Mouse (Mus musculus) left cerebral cortex, adult 2 months (tissue): ENCODE measurements around the gene Fcrl6. TPM values are rescaled to one million over a fixed set of nuclear protein-coding genes. Genes with fewer than 3 reads are reported as not detected.

ENCODE experiments used
- DNase-seq, 2 experiments: peaks; one replicate each; pipeline ENCODE4 v3.0.0; 2021 to 2022; ENCODE audit warnings: low spot score in 2 of 2, mixed read lengths in 1 of 2; ENCODE audit errors: extremely low spot score in 1 of 2
- H3K27ac ChIP-seq: fragments of 200-600 bp; 2 replicates; pipeline ENCODE4 v1.8.1; 2022
- H3K4me3 ChIP-seq: fragments of 200-600 bp; 2 replicates; pipeline ENCODE4 v1.8.1; 2022
- CTCF ChIP-seq: fragments of 200-600 bp; IDR thresholded peaks from 2 replicates; pipeline ENCODE4 v1.8.1; 2022; ENCODE audit warnings: antibody characterized with exemption, mild to moderate bottlenecking, moderate library complexity
- intact Hi-C: fragments of 180-260 bp; cut with DNase I; formaldehyde crosslinking; loops from one replicate; pipeline ENCODE4 v1.15.1; 2025
- total RNA-seq, 2 experiments: library from RNA; stranded (reverse); gene quantifications; 2 replicates each; pipeline ENCODE4 v1.2.3; 2021

The Fcrl6 gene
- total RNA-seq, 2 experiments from 2014 or later: not detected

GRCm38 (mm10) chr1:172631721-172632120 is 29.4 kb upstream of the Fcrl6 start:
- no peak for DNase-seq
- intact Hi-C loops: loop anchor here (2.0 to 5.0 kb wide), 2 partner anchors 15 to 766 kb away; no protein-coding TSS in a partner anchor
- no peak for TF ChIP-seq CTCF

GRCm38 (mm10) chr1:172629831-172630230 is 27.5 kb upstream of the Fcrl6 start:
- intact Hi-C loops: loop anchor here (5.0 kb wide), 1 partner anchor 767 kb away; no protein-coding TSS in a partner anchor
- DNase-seq: no peak
- Histone ChIP-seq H3K4me3 (no peak overlapping the region), H3K27ac (no peak overlapping the region)
- no peak for TF ChIP-seq CTCF

More at GRCm38 (mm10) chr1:172631721-172632120, 29.4 kb upstream of the Fcrl6 start:
- Histone ChIP-seq H3K27ac (no peak overlapping the region), H3K4me3 (no peak overlapping the region)

GRCm38 (mm10) chr1:172626306-172626705 is 24.0 kb upstream of the Fcrl6 start:
- no peak for DNase-seq
- H3K4me3 ChIP-seq: no peak overlapping the region
- intact Hi-C loops: no loop called here
- H3K27ac ChIP-seq: no peak overlapping the region
- TF ChIP-seq CTCF: no peak

- no peak overlapping the region for H3K27ac ChIP-seq
- no peak overlapping the region for H3K4me3 ChIP-seq
- intact Hi-C loops: no loop called here
- TF ChIP-seq CTCF: no peak
- no peak for DNase-seq
Observed at GRCm38 (mm10) chr1:172624081-172624480, 21.7 kb upstream of the Fcrl6 start.

GRCm38 (mm10) chr1:172623599-172623998 is 21.2 kb upstream of the Fcrl6 start:
- no peak for TF ChIP-seq CTCF
- Histone ChIP-seq H3K4me3 (no peak overlapping the region), H3K27ac (no peak overlapping the region)
- no peak for DNase-seq
- intact Hi-C loops: no loop called here

- peak; percentile 84 for TF ChIP-seq CTCF
- H3K4me3 ChIP-seq: no peak overlapping the region
- intact Hi-C loops: no loop called here
- H3K27ac ChIP-seq: no peak overlapping the region
- DNase-seq: peak; percentile 48 to 70
Observed at GRCm38 (mm10) chr1:172619235-172619634, 16.9 kb upstream of the Fcrl6 start.

- Histone ChIP-seq H3K27ac (no peak overlapping the region), H3K4me3 (no peak overlapping the region)
- intact Hi-C loops: no loop called here
- DNase-seq: no peak
- no peak for TF ChIP-seq CTCF
Observed at GRCm38 (mm10) chr1:172618141-172618540, 15.8 kb upstream of the Fcrl6 start.

- peak overlapping the region; percentile 45; the same call in 1 of the 2 replicates for H3K4me3 ChIP-seq
- H3K27ac ChIP-seq: no peak overlapping the region
- no peak for TF ChIP-seq CTCF
- intact Hi-C loops: loop anchor here (2.0 kb wide), 1 partner anchor 15 kb away; the partner anchor contains the start of gene Dusp23
- no peak for DNase-seq
Observed at GRCm38 (mm10) chr1:172617365-172618076, 15.2 kb upstream of the Fcrl6 start.

- DNase-seq: peak; percentile 32 to 34
- TF ChIP-seq CTCF: no peak
- H3K27ac ChIP-seq: no peak overlapping the region
- intact Hi-C loops: loop anchor here (2.0 kb wide), 1 partner anchor 16 kb away; the partner anchor contains the start of gene Dusp23
- H3K4me3 ChIP-seq: peak overlapping the region; percentile 45
Observed at GRCm38 (mm10) chr1:172616537-172617300, 14.4 kb upstream of the Fcrl6 start.

GRCm38 (mm10) chr1:172615412-172615811 is 13.1 kb upstream of the Fcrl6 start:
- no peak overlapping the region for H3K27ac ChIP-seq
- H3K4me3 ChIP-seq: no peak overlapping the region
- DNase-seq: no peak
- TF ChIP-seq CTCF: no peak
- intact Hi-C loops: no loop called here

- intact Hi-C loops: no loop called here
- TF ChIP-seq CTCF: no peak
Observed at GRCm38 (mm10) chr1:172614654-172615053, 12.3 kb upstream of the Fcrl6 start.

GRCm38 (mm10) chr1:172612745-172613144 is 10.4 kb upstream of the Fcrl6 start:
- Histone ChIP-seq H3K4me3 (no peak overlapping the region), H3K27ac (no peak overlapping the region)
- DNase-seq: no peak
- TF ChIP-seq CTCF: peak; percentile 26
- intact Hi-C loops: loop anchor here (2.0 kb wide), 1 partner anchor 84 kb away; no protein-coding TSS in a partner anchor

More at GRCm38 (mm10) chr1:172614654-172615053, 12.3 kb upstream of the Fcrl6 start:
- DNase-seq: no peak
- Histone ChIP-seq H3K4me3 (no peak overlapping the region), H3K27ac (no peak overlapping the region)
